Comparison of ENCODE assay signal across 11 mouse cellular contexts in genomic region chr5:139724336-139725116, GRCm38 (mm10). TPM values are rescaled to one million over a fixed set of nuclear protein-coding genes. Genes with fewer than 3 reads are reported as not detected.
DNase-seq lines count a peak whose midpoint lies in the region; ATAC-seq and TF ChIP-seq lines count a peak whose summit lies in the region.
"Had no signal": no experiment of that assay in that cellular context is flagged by ENCODE, and none has a peak within 500 bp of the region (broad histone marks: within the 10 kb centered on the region; RNA-seq: fewer than 3 reads in every experiment).

No protein-coding gene starts in this region.

- intact Hi-C loops in heart, postnatal 10 days (cut with DNase I) = no loop called here

- no peak overlapping the region for H3K4me3 ChIP-seq in heart, embryonic 10.5 days
- no peak overlapping the region for H3K4me3 ChIP-seq in embryonic facial prominence, embryonic 13.5 days
- no peak overlapping the region for H3K4me3 ChIP-seq in limb, embryonic 12.5 days (replicated peaks)
- no peak overlapping the region for H3K4me3 ChIP-seq in lung, adult 2 months (replicated peaks; ENCODE audit: extremely low read depth, low read depth, low read length)
- H3K4me3 ChIP-seq: heart, embryonic 15.5 days; liver, embryonic 13.5 days had no signal

- no peak for TF ChIP-seq CTCF in lung, adult 2 months (IDR thresholded peaks at IDR 0.05; ENCODE audit: insufficient read depth, low read length)

- ATAC-seq in embryonic facial prominence, embryonic 13.5 days (ENCODE audit: insufficient number of reproducible peaks, insufficient read depth, low FRiP score, low TSS enrichment, low read depth) = no peak
- ATAC-seq in limb, embryonic 12.5 days (ENCODE audit: insufficient number of reproducible peaks, insufficient read depth, low FRiP score, low TSS enrichment, low read depth) = 0 out of 2 replicates have a peak, but pooled peaks have one; percentile 53

- peaks cover 26% of the 10 kb centered on the region for H3K4me1 ChIP-seq in heart, embryonic 10.5 days
- H3K4me1 ChIP-seq in embryonic facial prominence, embryonic 13.5 days = peaks cover 16% of the 10 kb centered on the region
- peaks cover 13% of the 10 kb centered on the region for H3K4me1 ChIP-seq in limb, embryonic 12.5 days (replicated peaks)
- H3K4me1 ChIP-seq in lung, adult 2 months (ENCODE audit: control insufficient read depth, insufficient read depth, low read length) = peaks cover 5% of the 10 kb centered on the region; the same call in 1 of the 2 replicates

- TF ChIP-seq POLR2A in lung, adult 2 months (IDR thresholded peaks at IDR 0.05; ENCODE audit: borderline replicate concordance, extremely low read depth, low read depth, low read length) = no peak

- peak overlapping the region; percentile 27; the same call in 1 of the 2 replicates for H3K9ac ChIP-seq in embryonic facial prominence, embryonic 13.5 days
- H3K9ac ChIP-seq in limb, embryonic 12.5 days (replicated peaks) = no peak overlapping the region; the same call in 1 of the 2 replicates
- H3K9ac ChIP-seq: heart, embryonic 15.5 days; liver, embryonic 13.5 days had no signal

- peak overlapping the region; percentile 54 for H3K27ac ChIP-seq in heart, embryonic 10.5 days
- H3K27ac ChIP-seq in embryonic facial prominence, embryonic 13.5 days = no peak overlapping the region; the same call in 1 of the 2 replicates
- peak overlapping the region; percentile 78 for H3K27ac ChIP-seq in limb, embryonic 12.5 days
- H3K27ac ChIP-seq: heart, embryonic 15.5 days had no signal

- WGBS in heart, embryonic 10.5 days = 48% methylated on average over 10 of the region's 10 CpGs
- WGBS in embryonic facial prominence, embryonic 13.5 days = 20% methylated on average over 10 of the region's 10 CpGs
- 12% methylated on average over 10 of the region's 10 CpGs for WGBS in limb, embryonic 12.5 days
- 35% methylated on average over 10 of the region's 10 CpGs for WGBS in lung, adult 2 months

- H3K9me3 ChIP-seq in heart, embryonic 10.5 days = no peaks in the 10 kb centered on the region
- no peaks in the 10 kb centered on the region for H3K9me3 ChIP-seq in embryonic facial prominence, embryonic 13.5 days
- no peaks in the 10 kb centered on the region for H3K9me3 ChIP-seq in limb, embryonic 12.5 days
- H3K9me3 ChIP-seq: heart, embryonic 15.5 days; liver, embryonic 13.5 days had no signal

- H3K27me3 ChIP-seq in heart, embryonic 10.5 days (ENCODE audit: insufficient read depth, poor library complexity, severe bottlenecking) = no peaks in the 10 kb centered on the region
- H3K27me3 ChIP-seq in embryonic facial prominence, embryonic 13.5 days = no peaks in the 10 kb centered on the region
- no peaks in the 10 kb centered on the region for H3K27me3 ChIP-seq in limb, embryonic 12.5 days
- H3K27me3 ChIP-seq: heart, embryonic 15.5 days; liver, embryonic 13.5 days had no signal

- no peaks in the 10 kb centered on the region for H3K36me3 ChIP-seq in heart, embryonic 10.5 days
- no peaks in the 10 kb centered on the region for H3K36me3 ChIP-seq in embryonic facial prominence, embryonic 13.5 days
- H3K36me3 ChIP-seq in limb, embryonic 12.5 days = 0 out of 2 replicates have a peak, but pooled peaks cover 7% of the 10 kb centered on the region
- H3K36me3 ChIP-seq: heart, embryonic 15.5 days had no signal

- no peak for DNase-seq in heart, embryonic 10.5 days (ENCODE audit: low spot score)
- DNase-seq in heart, postnatal 10 days = no peak
- peak; percentile 21 to 51 for DNase-seq in adrenal gland, postnatal 36 days
- no peak for DNase-seq in layer of hippocampus, postnatal 10 days (ENCODE audit: low spot score in 2 of 2)
- DNase-seq in right cerebral cortex, postnatal 25 days = no peak
- DNase-seq in lung, adult 2 months = no peak
- DNase-seq: cerebellum, adult 11 months; liver, embryonic 13.5 days had no signal

- no peak overlapping the region for H3K4me2 ChIP-seq in embryonic facial prominence, embryonic 13.5 days
- H3K4me2 ChIP-seq in limb, embryonic 12.5 days = peak overlapping the region; percentile 2; the same call in 1 of the 2 replicates
- H3K4me2 ChIP-seq: heart, embryonic 15.5 days; liver, embryonic 13.5 days had no signal

RNA-seq across cellular contexts. Expression of gene Micall2, which starts 11.6 kb away (rescaled TPM):
- 4.1 and 5.7 TPM in 2 replicates for polyA plus RNA-seq in heart, embryonic 10.5 days (2016; fragmentation: Nextera tagmentation; extraction: Ambion mirVana)
- 1 to 10 TPM; 4.1 to 6.6 TPM for total RNA-seq in heart, postnatal 10 days (2021)
- total RNA-seq in adrenal gland, postnatal 36 days (2021) = 10 to 100 TPM; 10.5 to 11.2 TPM
- polyA plus RNA-seq in embryonic facial prominence, embryonic 13.5 days (2015; fragmentation: Nextera tagmentation; extraction: Ambion mirVana) = 7.3 and 8.9 TPM in 2 replicates
- 6.5 and 6.8 TPM in 2 replicates for polyA plus RNA-seq in limb, embryonic 12.5 days (2016; fragmentation: Nextera tagmentation; extraction: Ambion mirVana)
- total RNA-seq in layer of hippocampus, postnatal 10 days (2021) = 1 to 10 TPM; 3.5 to 4.3 TPM
- polyA plus RNA-seq in lung, adult 2 months (2012; rRNA removed) = 3.7 and 5.0 TPM in 2 replicates

RNA-seq across cellular contexts. Expression of gene Ints1, which starts 50.9 kb away (rescaled TPM):
- 30.3 and 31.3 TPM in 2 replicates for polyA plus RNA-seq in heart, embryonic 10.5 days (2016; fragmentation: Nextera tagmentation; extraction: Ambion mirVana)
- 10 to 100 TPM; 43.5 to 43.6 TPM for total RNA-seq in heart, postnatal 10 days (2021)
- total RNA-seq in adrenal gland, postnatal 36 days (2021) = 10 to 100 TPM; 51.3 to 54.3 TPM
- 24.5 and 29.0 TPM in 2 replicates for polyA plus RNA-seq in embryonic facial prominence, embryonic 13.5 days (2015; fragmentation: Nextera tagmentation; extraction: Ambion mirVana)
- 32.8 and 38.5 TPM in 2 replicates for polyA plus RNA-seq in limb, embryonic 12.5 days (2016; fragmentation: Nextera tagmentation; extraction: Ambion mirVana)
- 10 to 100 TPM; 91.7 to 93.3 TPM for total RNA-seq in layer of hippocampus, postnatal 10 days (2021)
- 51.0 and 56.4 TPM in 2 replicates for polyA plus RNA-seq in lung, adult 2 months (2012; rRNA removed)

Comparison
In these comparisons a context has a peak if more than half of its experiments do, and no peak if none do; other contexts are left out.
1. DNase-seq: peak in adrenal gland, postnatal 36 days (2 of 2); none in heart, embryonic 10.5 days (single experiment), heart, postnatal 10 days (0 of 2), layer of hippocampus, postnatal 10 days (0 of 2), right cerebral cortex, postnatal 25 days (single experiment) and lung, adult 2 months (single experiment).